Mouse (Mus musculus) midbrain, embryonic 11.5 days (tissue): ENCODE data around the gene Taf3. TPM values are rescaled to one million over a fixed set of nuclear protein-coding genes. Genes with fewer than 3 reads are reported as not detected.

Source experiments
- ATAC-seq: fragments of 200-750 bp; cut with Nextera tagmentation; 2 replicates; pipeline ENCODE4 v1.8.0; 2017; ENCODE audit warnings: moderate TSS enrichment, moderate library complexity; ENCODE audit not compliant: low FRiP score
- DNase-seq: peaks from one replicate; pipeline ENCODE4 v3.0.0; 2015; ENCODE audit warnings: low spot score; ENCODE audit errors: missing footprints
- H3K27ac ChIP-seq: fragments of 300-500 bp; sonication (generic); 2 replicates; pipeline ENCODE4 v1.5.1; 2014; ENCODE audit warnings: low read depth, low read length
- H3K27me3 ChIP-seq: fragments of 300-500 bp; sonication (generic); 2 replicates; pipeline ENCODE4 v1.6.1; 2014; ENCODE audit warnings: mild to moderate bottlenecking, low read length, moderate library complexity, mixed read lengths; ENCODE audit not compliant: control insufficient read depth, insufficient read depth
- H3K36me3 ChIP-seq: fragments of 300-500 bp; sonication (generic); 2 replicates; pipeline ENCODE4 v1.6.1; 2014; ENCODE audit warnings: mild to moderate bottlenecking, low read length, moderate library complexity, mixed read lengths; ENCODE audit not compliant: control insufficient read depth, insufficient read depth
- H3K4me1 ChIP-seq: fragments of 300-500 bp; sonication (generic); 2 replicates; pipeline ENCODE4 v1.6.1; 2014; ENCODE audit warnings: low read length; ENCODE audit not compliant: control insufficient read depth, insufficient read depth
- H3K4me2 ChIP-seq: fragments of 300-500 bp; sonication (generic); 2 replicates; pipeline ENCODE4 v1.6.1; 2014; ENCODE audit warnings: mild to moderate bottlenecking, moderate library complexity
- H3K4me3 ChIP-seq: fragments of 300-500 bp; sonication (generic); 2 replicates; pipeline ENCODE4 v1.5.1; 2014; ENCODE audit warnings: low read depth, low read length
- H3K9ac ChIP-seq: fragments of 300-500 bp; sonication (generic); 2 replicates; pipeline ENCODE4 v1.6.1; 2014; ENCODE audit warnings: low read length
- H3K9me3 ChIP-seq: fragments of 300-500 bp; sonication (generic); 2 replicates; pipeline ENCODE4 v1.6.1; 2016; ENCODE audit warnings: low read length; ENCODE audit not compliant: control insufficient read depth
- WGBS: fragments of 180-500 bp; shearing (Covaris S2); extraction: QIAGEN DNeasy Blood & Tissue Kit; methylation state at CpG from one replicate; pipeline ENCODE4 v1.1.7; 2014; 5-methylcytosine and 5-hydroxymethylcytosine counted together
- polyA plus RNA-seq: library from polyadenylated mRNA; unstranded; fragments of >200 nt; fragmentation: Nextera tagmentation; extraction: Ambion mirVana; gene quantifications from 2 replicates; pipeline ENCODE4 v1.2.1, GENCODE M21; 2014

Taf3 gene
- polyA plus RNA-seq, 1 experiment from 2014 or later = 17.0 TPM

DNA sequence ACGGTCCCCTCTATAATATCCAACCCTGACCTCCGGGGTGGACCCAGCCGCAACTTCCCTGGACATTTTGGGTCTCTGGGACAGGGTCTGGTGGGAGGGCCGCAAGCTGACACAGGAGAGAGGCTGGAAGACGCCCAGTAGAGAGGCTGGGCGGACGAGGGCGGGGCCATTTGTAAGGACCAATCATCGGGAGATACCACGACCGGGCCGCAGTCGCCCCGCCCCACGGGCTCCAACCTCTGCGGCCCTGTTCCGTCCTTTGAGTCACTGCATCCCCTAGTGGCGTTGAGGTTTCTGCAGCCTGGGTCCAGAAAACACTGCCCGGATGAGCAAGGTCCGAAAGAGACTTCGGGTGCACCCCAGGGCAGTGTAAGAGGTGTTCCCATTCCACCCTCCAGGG, 168.9 kb downstream of the Taf3 start:
- H3K4me1 ChIP-seq = peaks cover 22% of the 10 kb centered on the region
- under 1% methylated on average over 21 of the region's 21 CpGs for WGBS
- no peaks in the 10 kb centered on the region for H3K36me3 ChIP-seq
- H3K4me3 ChIP-seq = peak overlapping the region; percentile 46
- H3K9me3 ChIP-seq = no peaks in the 10 kb centered on the region
- H3K27me3 ChIP-seq = peaks cover 86% of the 10 kb centered on the region
- DNase-seq (peak; percentile 98), ATAC-seq (peak; percentile 95)
- no peak overlapping the region for H3K27ac ChIP-seq
- peak overlapping the region; percentile 85 for H3K4me2 ChIP-seq
- H3K9ac ChIP-seq = no peak overlapping the region

GRCm38 (mm10) chr2:9879092-9879491, 169.3 kb downstream of the Taf3 start:
- DNase-seq = no peak
- no peaks in the 10 kb centered on the region for H3K36me3 ChIP-seq
- ATAC-seq = peak; percentile 25
- no peak overlapping the region for H3K27ac ChIP-seq
- under 1% methylated on average over 22 of the region's 22 CpGs for WGBS
- H3K4me2 ChIP-seq = peak overlapping the region; percentile 85
- peaks cover 86% of the 10 kb centered on the region for H3K27me3 ChIP-seq
- H3K4me3 ChIP-seq = peak overlapping the region; percentile 46
- no peaks in the 10 kb centered on the region for H3K9me3 ChIP-seq
- no peak overlapping the region for H3K9ac ChIP-seq
- H3K4me1 ChIP-seq = peaks cover 23% of the 10 kb centered on the region

DNA sequence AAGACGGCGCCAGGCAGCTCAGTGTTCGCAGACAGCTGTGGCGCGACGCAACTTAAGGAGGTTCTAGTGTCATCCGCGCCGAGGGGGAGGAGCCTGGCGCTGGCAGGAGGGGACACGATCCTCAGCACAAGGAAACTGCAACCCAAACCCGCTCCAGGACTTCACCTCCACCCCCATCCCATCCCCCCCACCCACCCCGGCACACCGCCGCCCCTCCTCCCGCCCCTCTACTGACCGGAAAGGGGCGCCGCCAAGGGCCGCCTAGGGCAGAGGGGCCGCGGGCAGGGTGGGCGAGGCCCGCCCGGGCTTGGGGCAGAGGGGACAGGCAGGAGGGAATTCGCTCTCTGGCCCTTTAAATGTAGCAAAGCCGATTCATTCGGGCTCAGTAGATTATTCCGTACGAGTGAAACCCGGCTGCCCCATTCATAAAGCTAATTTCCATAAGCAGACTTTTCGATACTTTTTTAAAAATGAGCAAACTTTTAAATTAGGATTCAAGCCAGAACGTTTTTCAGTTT, 169.8 kb downstream of the Taf3 start:
- Histone ChIP-seq H3K9ac (peak overlapping the region; percentile 44; the same call in 1 of the 2 replicates), H3K4me2 (peak overlapping the region; percentile 85), H3K9me3 (no peaks in the 10 kb centered on the region), H3K27ac (no peak overlapping the region), H3K36me3 (no peaks in the 10 kb centered on the region), H3K27me3 (peaks cover 86% of the 10 kb centered on the region), H3K4me3 (peak overlapping the region; percentile 46), H3K4me1 (peaks cover 23% of the 10 kb centered on the region)
- WGBS = 0% methylated on average over 33 of the region's 33 CpGs
- peak; percentile 53 for ATAC-seq
- peak; percentile 96 for DNase-seq

GRCm38 (mm10) chr2:9877966-9878563, 170.3 kb downstream of the Taf3 start:
- Histone ChIP-seq H3K36me3 (no peaks in the 10 kb centered on the region), H3K4me1 (peaks cover 23% of the 10 kb centered on the region), H3K27me3 (peaks cover 86% of the 10 kb centered on the region), H3K9me3 (no peaks in the 10 kb centered on the region), H3K9ac (peak overlapping the region; percentile 9), H3K27ac (no peak overlapping the region), H3K4me3 (peak overlapping the region; percentile 46), H3K4me2 (peak overlapping the region; percentile 85)
- DNase-seq (peak; percentile 94), ATAC-seq (no peak)
- WGBS = under 1% methylated on average over 19 of the region's 19 CpGs

DNA sequence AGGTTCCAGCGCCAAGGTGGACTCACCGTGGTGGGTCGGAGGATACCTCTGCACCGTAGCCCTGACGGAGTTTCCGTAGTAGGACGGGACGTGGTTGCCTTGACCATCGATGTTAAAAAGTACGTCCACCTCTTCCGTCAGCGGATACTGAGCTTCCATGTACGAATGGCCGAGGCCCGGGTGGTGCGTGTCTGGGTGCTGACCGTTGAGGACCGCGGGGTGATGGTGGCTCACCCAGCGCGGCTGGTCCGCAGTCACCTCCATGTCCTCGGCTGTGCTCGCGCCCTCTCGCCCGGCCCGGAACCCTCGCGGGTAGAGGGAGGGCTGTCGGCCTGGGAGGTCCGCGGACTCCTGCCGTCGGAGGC, 171.1 kb downstream of the Taf3 start:
- peak overlapping the region; percentile 61; the same call in 1 of the 2 replicates for H3K27ac ChIP-seq
- DNase-seq (peak; percentile 97), ATAC-seq (no peak)
- peak overlapping the region; percentile 52 for H3K9ac ChIP-seq
- no peaks in the 10 kb centered on the region for H3K36me3 ChIP-seq
- peak overlapping the region; percentile 8; the same call in 1 of the 2 replicates for H3K4me2 ChIP-seq
- peaks cover 86% of the 10 kb centered on the region for H3K27me3 ChIP-seq
- under 1% methylated on average over 35 of the region's 35 CpGs for WGBS
- no peaks in the 10 kb centered on the region for H3K9me3 ChIP-seq
- peak overlapping the region; percentile 46 for H3K4me3 ChIP-seq
- H3K4me1 ChIP-seq = peaks cover 24% of the 10 kb centered on the region

DNA sequence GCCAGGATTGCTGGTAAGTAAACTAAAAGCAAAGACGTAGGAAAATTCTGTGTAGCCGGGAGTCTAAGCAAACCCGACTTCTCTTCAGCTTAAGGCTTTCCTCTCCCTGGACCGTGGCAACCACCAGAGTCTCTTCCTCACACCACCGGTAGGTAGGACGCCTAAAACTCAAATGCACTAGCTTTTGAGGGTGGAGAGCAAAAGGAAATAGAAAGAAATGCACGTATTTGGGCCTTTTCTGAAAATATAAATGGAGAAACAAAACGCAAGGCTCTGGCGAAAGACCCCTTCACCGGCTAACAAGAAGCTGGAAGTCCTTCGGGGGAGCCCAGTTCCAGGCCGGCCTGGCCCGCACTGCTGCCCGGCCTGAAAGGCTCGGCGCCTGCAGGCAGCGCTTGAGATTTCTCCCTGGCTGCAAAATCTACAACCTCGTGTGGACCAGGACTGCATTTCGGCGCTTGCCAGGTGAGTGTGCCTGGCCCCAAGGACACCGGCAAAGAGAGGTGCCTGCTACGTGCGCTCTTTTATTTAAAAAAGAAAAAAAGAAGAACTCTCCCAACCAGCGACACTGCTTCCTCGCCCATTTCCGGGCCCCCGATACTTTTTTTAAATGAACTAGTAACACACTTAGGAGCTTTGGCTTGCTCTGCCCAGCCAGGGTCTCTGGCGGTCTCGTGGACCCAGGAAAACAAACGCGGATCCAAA, 171.6 kb downstream of the Taf3 start:
- no peaks in the 10 kb centered on the region for H3K36me3 ChIP-seq

GRCm38 (mm10) chr2:9875676-9876357, 172.6 kb downstream of the Taf3 start:
- Histone ChIP-seq H3K4me2 (no peak overlapping the region), H3K9ac (no peak overlapping the region; the same call in 1 of the 2 replicates), H3K9me3 (no peaks in the 10 kb centered on the region), H3K27ac (no peak overlapping the region), H3K4me3 (peak overlapping the region; percentile 46; the same call in 1 of the 2 replicates), H3K36me3 (no peaks in the 10 kb centered on the region), H3K4me1 (peaks cover 15% of the 10 kb centered on the region), H3K27me3 (peaks cover 85% of the 10 kb centered on the region)
- DNase-seq (peak; percentile 92), ATAC-seq (no peak)
- 4% methylated on average over 12 of the region's 12 CpGs for WGBS

More for the DNA sequence above, 171.6 kb downstream of the Taf3 start:
- Histone ChIP-seq H3K4me3 (peak overlapping the region; percentile 46), H3K27me3 (peaks cover 86% of the 10 kb centered on the region), H3K27ac (peak overlapping the region; percentile 61; the same call in 1 of the 2 replicates), H3K4me2 (peak overlapping the region; percentile 8; the same call in 1 of the 2 replicates), H3K4me1 (peaks cover 21% of the 10 kb centered on the region), H3K9me3 (no peaks in the 10 kb centered on the region), H3K9ac (peak overlapping the region; percentile 52)
- DNase-seq = peak; percentile 97
- under 1% methylated on average over 31 of the region's 31 CpGs for WGBS
- ATAC-seq = no peak

GRCm38 (mm10) chr2:9875220-9875619, 173.2 kb downstream of the Taf3 start:
- DNase-seq (peak; percentile 95), ATAC-seq (no peak)
- H3K4me2 ChIP-seq = peak overlapping the region; percentile 22; the same call in 1 of the 2 replicates
- peak overlapping the region; percentile 22 for H3K4me3 ChIP-seq
- no peak overlapping the region; the same call in 1 of the 2 replicates for H3K9ac ChIP-seq
- peaks cover 80% of the 10 kb centered on the region for H3K27me3 ChIP-seq
- H3K4me1 ChIP-seq = peaks cover 15% of the 10 kb centered on the region
- no peaks in the 10 kb centered on the region for H3K36me3 ChIP-seq
- H3K9me3 ChIP-seq = no peaks in the 10 kb centered on the region
- no peak overlapping the region; the same call in 1 of the 2 replicates for H3K27ac ChIP-seq
- 2% methylated on average over 4 of the region's 4 CpGs for WGBS
